Mouse (Mus musculus) olfactory bulb, adult 2 months (tissue): ENCODE results near the gene Dusp16.

Experiments
- CTCF ChIP-seq: fragments of 200-500 bp; IDR thresholded peaks from 2 replicates; pipeline ENCODE4 v1.5.1; 2012; ENCODE audit warnings: low read depth, mild to moderate bottlenecking, low read length, moderate library complexity; ENCODE audit not compliant: insufficient read depth
- POLR2A ChIP-seq: fragments of 200-500 bp; IDR thresholded peaks from 2 replicates; pipeline ENCODE4 v1.6.1; 2012; ENCODE audit warnings: mild to moderate bottlenecking, low read depth, low read length, moderate library complexity; ENCODE audit not compliant: insufficient read depth

GRCm38 (mm10) chr6:134670881-134671411 lies 121.5 kb downstream of the Dusp16 start:
- TF ChIP-seq CTCF (no peak), POLR2A (no peak)
